Mouse (Mus musculus) heart, adult 2 months (tissue): ENCODE measurements at regions not wholly inside any gene's neighbourhood (a gene's known extent, or its start where the extent isn't known, plus 50 kb on each side); places are given as distances from the start of the nearest gene placed in this dataset.

ENCODE experiments used
- DNase-seq, 2 experiments: peaks; one replicate each; pipeline ENCODE4 v3.0.0; 2021
- H3K27ac ChIP-seq: fragments of 200-600 bp; 2 replicates; pipeline ENCODE4 v1.8.1; 2022
- H3K27me3 ChIP-seq: fragments of 200-500 bp; 2 replicates; pipeline ENCODE4 v1.6.1; 2012; ENCODE audit warnings: mild to moderate bottlenecking, low read length, inconsistent platforms, mixed read lengths; ENCODE audit not compliant: control insufficient read depth, insufficient read depth
- H3K36me3 ChIP-seq: fragments of 200-500 bp; 2 replicates; pipeline ENCODE4 v1.6.1; 2012; ENCODE audit warnings: low read length, inconsistent platforms; ENCODE audit not compliant: control insufficient read depth, insufficient read depth
- H3K4me1 ChIP-seq: fragments of 200-500 bp; 2 replicates; pipeline ENCODE4 v1.6.1; 2011; ENCODE audit warnings: low read length; ENCODE audit not compliant: control insufficient read depth, insufficient read depth
- H3K4me3 ChIP-seq: fragments of 200-600 bp; 2 replicates; pipeline ENCODE4 v1.8.1; 2022
- H3K79me2 ChIP-seq: fragments of 200-500 bp; replicated peaks from 2 replicates; pipeline ENCODE4 v1.6.1; 2012; ENCODE audit warnings: mild to moderate bottlenecking, inconsistent platforms, low read length, moderate library complexity, mixed read lengths; ENCODE audit not compliant: control insufficient read depth, insufficient read depth
- H3K9ac ChIP-seq: fragments of 200-500 bp; 2 replicates; pipeline ENCODE4 v1.6.1; 2012; ENCODE audit warnings: low read depth, mild to moderate bottlenecking, control low read depth, inconsistent platforms, low read length, mixed read lengths
- CTCF ChIP-seq: fragments of 200-600 bp; IDR thresholded peaks from 2 replicates; pipeline ENCODE4 v1.8.1; 2022; ENCODE audit warnings: antibody characterized with exemption, mild to moderate bottlenecking, moderate library complexity
- EP300 ChIP-seq: fragments of 200-500 bp; IDR thresholded peaks from 2 replicates; pipeline ENCODE4 v1.6.1; 2011; ENCODE audit warnings: low read depth, low read length, control low read depth; ENCODE audit not compliant: insufficient read depth
- POLR2A ChIP-seq: fragments of 200-500 bp; IDR thresholded peaks from 2 replicates; pipeline ENCODE4 v1.6.1; 2011; ENCODE audit warnings: mild to moderate bottlenecking, low read depth, low read length, control low read depth; ENCODE audit not compliant: insufficient read depth
- WGBS: fragments of 180-500 bp; shearing (Covaris S2); methylation state at CpG from one replicate; pipeline ENCODE4 v1.1.7; 2018; 5-methylcytosine and 5-hydroxymethylcytosine counted together
- intact Hi-C: fragments of 180-260 bp; cut with DNase I; formaldehyde crosslinking; loops from one replicate; pipeline ENCODE4 v1.15.1; 2025

DNA sequence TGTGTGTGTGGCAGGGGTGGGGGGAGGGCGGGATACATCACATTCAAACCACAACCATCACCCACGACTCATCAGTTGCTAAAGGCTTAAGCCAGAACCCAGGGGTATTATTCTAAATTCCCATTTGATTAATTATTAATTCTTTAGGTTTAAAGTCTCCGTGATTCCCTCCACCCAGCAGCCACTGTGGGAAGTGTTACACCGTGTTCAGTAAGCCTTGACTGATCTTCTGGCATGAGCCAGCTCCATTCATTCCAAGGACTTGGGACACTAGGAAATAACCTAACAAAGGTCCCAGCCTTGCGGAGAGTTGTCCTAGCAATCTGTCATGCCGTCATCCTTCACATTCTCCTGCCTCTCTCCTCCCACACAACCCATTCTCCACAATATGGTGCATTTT lies 256.6 kb downstream of the Rps15a start:
- Histone ChIP-seq H3K9ac (no peak overlapping the region), H3K27ac (no peak overlapping the region), H3K79me2 (no peaks in the 10 kb centered on the region), H3K4me1 (no peaks in the 10 kb centered on the region), H3K27me3 (no peaks in the 10 kb centered on the region), H3K36me3 (no peaks in the 10 kb centered on the region), H3K4me3 (no peak overlapping the region)
- DNase-seq: no peak
- 67% methylated on average over 6 of the region's 6 CpGs for WGBS
- intact Hi-C loops: no loop called here
- no peak for TF ChIP-seq POLR2A
- TF ChIP-seq EP300: no peak
- no peak for TF ChIP-seq CTCF

DNA sequence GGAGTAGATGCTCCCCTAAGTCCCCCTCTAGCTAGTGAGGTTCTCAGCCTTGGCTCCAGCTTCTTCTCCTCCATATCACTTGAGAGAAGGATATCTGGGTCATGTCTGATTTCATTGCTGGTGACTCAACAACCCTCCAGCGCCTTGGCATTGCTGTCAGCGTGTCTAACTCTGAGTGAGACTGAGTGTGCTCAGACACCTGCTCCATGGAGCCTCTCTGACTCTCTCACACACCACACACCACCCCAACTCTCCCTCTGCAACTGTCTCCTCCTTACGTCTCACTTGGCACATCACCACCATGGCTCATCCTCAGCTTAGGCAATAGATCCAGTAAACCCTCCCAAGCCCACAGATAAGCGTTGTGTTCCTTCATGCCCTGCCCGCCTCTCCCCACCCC lies 260.0 kb downstream of the Rps15a start:
- Histone ChIP-seq H3K4me3 (no peak overlapping the region), H3K79me2 (no peaks in the 10 kb centered on the region), H3K9ac (no peak overlapping the region), H3K36me3 (no peaks in the 10 kb centered on the region), H3K27me3 (no peaks in the 10 kb centered on the region), H3K27ac (no peak overlapping the region), H3K4me1 (no peaks in the 10 kb centered on the region)
- intact Hi-C loops: no loop called here
- TF ChIP-seq EP300: no peak
- TF ChIP-seq POLR2A: no peak
- no peak for TF ChIP-seq CTCF
- WGBS: 58% methylated on average over 5 of the region's 5 CpGs
- no peak for DNase-seq

DNA sequence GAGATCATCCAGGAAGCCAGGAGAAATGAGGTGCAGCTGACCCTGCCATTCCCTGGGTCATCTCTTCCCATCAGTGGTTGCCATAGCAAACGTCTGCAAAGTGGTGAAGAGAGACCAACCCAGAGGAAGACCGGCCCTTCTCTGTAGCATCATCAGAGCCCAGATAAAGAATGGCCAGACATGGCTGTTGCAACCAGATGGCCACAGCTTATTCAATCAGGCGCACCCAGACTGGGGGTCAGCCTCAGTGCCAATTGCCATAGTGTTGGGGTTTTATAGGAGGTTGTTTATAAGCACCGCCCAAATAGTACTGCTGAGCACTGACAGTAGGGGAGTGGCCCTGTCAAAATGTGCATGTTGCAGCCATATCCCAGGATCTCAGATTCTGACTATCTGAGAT lies 262.3 kb downstream of the Rps15a start:
- no peak overlapping the region for H3K9ac ChIP-seq
- intact Hi-C loops: no loop called here
- TF ChIP-seq EP300 (no peak), POLR2A (no peak), CTCF (no peak)
- WGBS: 63% methylated on average over 4 of the region's 4 CpGs
- no peaks in the 10 kb centered on the region for H3K27me3 ChIP-seq
- H3K79me2 ChIP-seq: no peaks in the 10 kb centered on the region
- no peak overlapping the region for H3K4me3 ChIP-seq
- H3K4me1 ChIP-seq: no peaks in the 10 kb centered on the region
- no peak for DNase-seq
- H3K36me3 ChIP-seq: no peaks in the 10 kb centered on the region
- no peak overlapping the region for H3K27ac ChIP-seq

DNA sequence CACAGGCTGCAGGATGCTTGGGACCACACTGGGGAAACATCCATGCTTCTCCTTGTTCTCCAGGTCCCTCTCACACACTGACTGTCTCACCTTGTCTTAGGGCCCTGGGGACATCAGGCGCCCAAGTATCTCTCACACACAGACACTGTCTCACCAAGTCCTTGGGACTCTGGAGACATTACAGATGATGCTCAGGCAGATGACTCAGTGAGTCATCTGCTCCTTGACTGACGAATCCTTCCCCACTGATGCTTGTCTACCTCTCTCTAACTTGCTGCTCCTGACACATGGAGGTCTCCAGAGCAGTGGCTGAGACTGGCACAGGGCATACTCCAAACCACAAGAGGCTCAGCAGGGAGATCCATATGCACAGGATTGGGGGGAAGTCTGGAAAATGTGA lies 263.1 kb downstream of the Rps15a start:
- intact Hi-C loops: no loop called here
- DNase-seq: no peak
- Histone ChIP-seq H3K27me3 (no peaks in the 10 kb centered on the region), H3K9ac (no peak overlapping the region), H3K4me1 (no peaks in the 10 kb centered on the region), H3K36me3 (no peaks in the 10 kb centered on the region), H3K79me2 (no peaks in the 10 kb centered on the region), H3K4me3 (no peak overlapping the region), H3K27ac (no peak overlapping the region)
- no peak for TF ChIP-seq POLR2A
- no peak for TF ChIP-seq EP300
- no peak for TF ChIP-seq CTCF
- WGBS: 58% methylated on average over 2 of the region's 2 CpGs

DNA sequence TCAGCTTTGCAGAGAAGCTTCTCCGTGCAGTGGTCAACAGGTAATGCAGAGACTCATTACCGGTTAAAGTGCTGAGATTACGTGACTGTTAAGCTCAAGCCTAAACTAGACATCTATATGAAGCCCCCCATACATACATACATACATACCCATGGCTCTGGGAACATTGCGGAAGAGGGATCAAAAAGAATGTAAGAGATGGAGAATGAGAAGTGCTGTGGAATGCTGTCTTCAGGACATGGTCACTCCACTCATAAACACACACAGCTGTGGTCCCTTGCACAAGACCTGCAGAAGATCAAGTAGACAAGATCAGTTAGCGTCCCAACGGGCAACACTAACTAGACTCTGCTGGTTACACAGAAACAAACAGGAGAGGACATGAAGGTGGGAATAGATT lies 265.2 kb downstream of the Rps15a start:
- H3K4me1 ChIP-seq: no peaks in the 10 kb centered on the region
- H3K79me2 ChIP-seq: no peaks in the 10 kb centered on the region
- 97% methylated on average over 6 of the region's 6 CpGs for WGBS
- H3K9ac ChIP-seq: no peak overlapping the region
- H3K27me3 ChIP-seq: no peaks in the 10 kb centered on the region
- H3K36me3 ChIP-seq: no peaks in the 10 kb centered on the region
- no peak overlapping the region for H3K4me3 ChIP-seq
- no peak overlapping the region for H3K27ac ChIP-seq
- DNase-seq: no peak
- intact Hi-C loops: no loop called here
- TF ChIP-seq CTCF (no peak), EP300 (no peak), POLR2A (no peak)

DNA sequence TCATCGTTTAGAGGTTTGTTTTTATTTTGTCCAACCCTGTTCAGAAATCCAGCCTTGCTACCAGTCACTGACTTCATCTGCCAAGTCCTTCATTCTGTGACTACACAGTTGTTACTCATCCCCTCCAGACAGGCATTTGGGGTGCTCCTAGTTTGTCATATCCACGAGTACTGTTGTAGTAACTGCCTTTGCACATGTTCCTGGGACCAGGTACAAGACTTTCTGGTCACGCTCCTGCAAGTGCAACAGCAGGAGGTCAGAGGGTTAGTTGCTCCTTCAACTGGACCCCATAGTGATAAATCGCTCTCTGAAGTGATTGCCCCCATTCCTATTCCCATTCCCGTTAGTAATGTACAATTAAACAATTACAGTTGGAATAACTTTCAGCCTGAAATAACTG lies 269.9 kb downstream of the Rps15a start:
- H3K79me2 ChIP-seq: no peaks in the 10 kb centered on the region
- no peak for DNase-seq
- no peaks in the 10 kb centered on the region for H3K4me1 ChIP-seq
- no peak overlapping the region for H3K4me3 ChIP-seq
- 82% methylated on average over 5 of the region's 5 CpGs for WGBS
- TF ChIP-seq POLR2A (no peak), CTCF (no peak), EP300 (no peak)
- no peaks in the 10 kb centered on the region for H3K36me3 ChIP-seq
- H3K27me3 ChIP-seq: no peaks in the 10 kb centered on the region
- intact Hi-C loops: no loop called here
- no peak overlapping the region for H3K27ac ChIP-seq
- no peak overlapping the region for H3K9ac ChIP-seq
